Mouse (Mus musculus) heart, postnatal 25 days (tissue): ENCODE measurements around the gene Gm20388. TPM values are rescaled to one million over a fixed set of nuclear protein-coding genes. Genes with fewer than 3 reads are reported as not detected.

Experiments
- DNase-seq: peaks from one replicate; pipeline ENCODE4 v3.0.0; 2022; ENCODE audit warnings: low spot score
- intact Hi-C: fragments of 180-260 bp; cut with DNase I; formaldehyde crosslinking; loops from one replicate; pipeline ENCODE4 v1.15.1; 2025
- total RNA-seq, 2 experiments: library from RNA; stranded (reverse); gene quantifications; 2 replicates each; pipeline ENCODE4 v1.2.3; 2021

Gm20388 gene
- total RNA-seq, 2 experiments from 2014 or later: 2.7 TPM; not detected in 1

GRCm38 (mm10) chr8:121474161-121474897 is 1563.7 kb downstream of the Gm20388 start:
- intact Hi-C loops: no loop called here
- DNase-seq: no peak

GRCm38 (mm10) chr8:121474898-121475284 is 1564.2 kb downstream of the Gm20388 start:
- intact Hi-C loops: loop anchor here (5.0 kb wide), 1 partner anchor 58 kb away; no protein-coding TSS in a partner anchor
- DNase-seq: no peak

GRCm38 (mm10) chr8:121477851-121478547 is 1567.4 kb downstream of the Gm20388 start:
- intact Hi-C loops: loop anchor here (5.0 kb wide), 1 partner anchor 61 kb away; no protein-coding TSS in a partner anchor
- DNase-seq: no peak

GRCm38 (mm10) chr8:121479144-121479543 is 1568.5 kb downstream of the Gm20388 start:
- no peak for DNase-seq

DNA sequence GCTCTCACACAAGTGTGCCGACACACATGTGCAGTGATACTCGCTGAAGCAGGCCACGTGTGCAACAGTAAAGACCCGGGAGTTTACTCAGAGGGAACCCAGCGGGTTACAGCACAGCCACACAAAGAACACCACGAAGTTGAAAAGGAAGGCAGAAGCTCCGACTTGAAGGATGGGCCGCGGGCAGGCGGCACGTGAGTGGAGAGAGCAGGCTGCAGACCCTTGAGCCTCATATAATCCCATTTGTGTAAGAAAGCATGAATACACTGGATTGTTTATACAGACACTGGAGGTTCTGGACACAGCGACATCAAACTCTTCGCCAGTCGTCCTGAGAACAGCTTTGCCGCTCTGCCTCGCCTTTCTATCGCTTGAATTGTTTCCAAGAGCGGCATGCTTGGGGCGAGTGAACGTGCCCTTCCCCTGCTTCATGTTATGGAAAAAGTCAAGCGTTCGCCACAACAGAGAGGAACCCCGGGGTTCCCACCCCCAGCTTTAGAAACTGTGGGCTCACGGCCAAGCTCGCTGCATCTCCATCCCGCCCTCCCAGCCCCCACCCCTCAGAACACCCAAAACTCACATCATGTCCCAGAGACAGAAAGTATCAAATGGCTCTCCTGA is 1569.9 kb downstream of the Gm20388 start:
- no peak for DNase-seq
- intact Hi-C loops: no loop called here

More at GRCm38 (mm10) chr8:121479144-121479543, 1568.5 kb downstream of the Gm20388 start:
- intact Hi-C loops: loop anchor here (5.0 kb wide), 1 partner anchor 62 kb away; no protein-coding TSS in a partner anchor

DNA sequence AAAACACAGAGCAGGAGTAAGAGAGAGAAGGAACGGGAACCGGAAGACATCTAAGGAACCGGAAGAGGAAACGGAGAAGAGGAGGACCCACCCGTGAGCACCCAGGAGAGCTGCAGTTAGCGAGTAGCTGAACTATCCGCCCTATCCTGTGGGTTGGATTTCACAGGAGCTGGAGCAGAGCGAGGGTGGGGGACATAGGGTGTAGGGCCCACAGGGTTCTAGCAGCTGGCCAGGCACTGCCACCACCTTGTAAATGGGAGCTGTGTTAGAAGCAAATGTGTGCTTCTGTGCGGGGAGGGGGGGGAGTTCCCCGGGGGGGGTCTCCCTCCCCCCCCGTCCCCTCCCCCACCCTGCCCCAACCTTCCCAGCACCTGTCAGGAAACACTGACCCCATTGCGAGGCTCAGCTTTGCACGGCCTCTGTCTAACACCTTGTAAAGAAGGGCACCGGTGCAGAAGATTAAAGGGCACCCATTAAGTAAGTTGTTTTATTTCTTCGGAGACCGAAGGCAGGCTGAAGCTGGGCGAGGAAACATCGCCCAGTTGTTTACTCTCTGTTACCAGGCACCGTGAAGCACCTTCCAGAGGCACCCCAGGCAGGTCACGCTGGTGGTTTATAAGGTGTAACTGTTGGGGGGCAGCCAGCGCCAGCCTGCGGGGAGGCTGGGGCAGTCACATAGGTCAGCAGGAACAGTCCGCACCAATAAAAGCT is 1573.6 kb downstream of the Gm20388 start:
- intact Hi-C loops: no loop called here
- DNase-seq: no peak

- intact Hi-C loops: no loop called here
- no peak for DNase-seq
Observed at GRCm38 (mm10) chr8:121491633-121492032, 1581.0 kb downstream of the Gm20388 start.

DNA sequence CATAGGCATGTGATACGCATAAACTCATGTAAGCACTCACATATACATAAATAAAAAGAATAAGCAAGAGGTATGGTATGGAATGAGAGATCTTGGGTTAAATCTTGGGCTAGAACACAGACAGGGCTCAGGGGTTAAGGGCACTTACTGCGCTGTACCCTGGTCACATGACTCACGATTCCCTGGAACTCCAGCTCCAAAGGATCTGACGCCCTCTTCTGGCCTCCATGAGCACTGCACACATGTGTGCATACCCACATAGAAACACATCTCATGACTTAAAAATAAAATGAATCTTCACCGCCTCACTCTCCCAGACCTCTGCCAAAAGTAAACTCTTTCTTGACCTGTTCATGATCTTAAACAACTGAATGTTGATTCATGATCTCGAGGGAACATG is 1587.0 kb downstream of the Gm20388 start:
- intact Hi-C loops: no loop called here
- DNase-seq: no peak

DNA sequence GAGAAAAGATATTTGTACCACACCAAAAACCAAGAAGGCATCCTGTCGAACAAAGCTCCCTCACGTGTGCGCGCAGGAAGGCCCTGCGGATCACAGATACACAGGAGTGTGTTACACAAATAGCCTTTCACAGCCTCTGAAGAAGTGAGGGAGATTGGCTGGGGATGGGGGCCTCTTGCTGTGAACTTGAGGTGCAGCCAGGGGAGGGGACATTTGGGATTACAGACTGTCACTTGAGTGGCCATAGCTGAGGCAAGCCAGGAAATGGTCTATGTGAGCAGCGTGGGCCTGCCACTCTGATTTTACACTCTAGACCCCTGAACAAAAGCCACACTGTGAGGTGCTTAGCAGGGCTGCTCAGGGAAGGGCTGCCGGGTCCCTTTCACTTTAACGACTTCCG is 1601.1 kb downstream of the Gm20388 start:
- DNase-seq: no peak
- intact Hi-C loops: loop anchor here (2.0 to 10.0 kb wide), 4 partner anchors 85 to 687 kb away; no protein-coding TSS in a partner anchor

GRCm38 (mm10) chr8:121513429-121513828 is 1602.8 kb downstream of the Gm20388 start:
- peak; percentile 55 for DNase-seq
- intact Hi-C loops: loop anchor here (1.0 to 10.0 kb wide), 5 partner anchors 87 to 689 kb away; no protein-coding TSS in a partner anchor

DNA sequence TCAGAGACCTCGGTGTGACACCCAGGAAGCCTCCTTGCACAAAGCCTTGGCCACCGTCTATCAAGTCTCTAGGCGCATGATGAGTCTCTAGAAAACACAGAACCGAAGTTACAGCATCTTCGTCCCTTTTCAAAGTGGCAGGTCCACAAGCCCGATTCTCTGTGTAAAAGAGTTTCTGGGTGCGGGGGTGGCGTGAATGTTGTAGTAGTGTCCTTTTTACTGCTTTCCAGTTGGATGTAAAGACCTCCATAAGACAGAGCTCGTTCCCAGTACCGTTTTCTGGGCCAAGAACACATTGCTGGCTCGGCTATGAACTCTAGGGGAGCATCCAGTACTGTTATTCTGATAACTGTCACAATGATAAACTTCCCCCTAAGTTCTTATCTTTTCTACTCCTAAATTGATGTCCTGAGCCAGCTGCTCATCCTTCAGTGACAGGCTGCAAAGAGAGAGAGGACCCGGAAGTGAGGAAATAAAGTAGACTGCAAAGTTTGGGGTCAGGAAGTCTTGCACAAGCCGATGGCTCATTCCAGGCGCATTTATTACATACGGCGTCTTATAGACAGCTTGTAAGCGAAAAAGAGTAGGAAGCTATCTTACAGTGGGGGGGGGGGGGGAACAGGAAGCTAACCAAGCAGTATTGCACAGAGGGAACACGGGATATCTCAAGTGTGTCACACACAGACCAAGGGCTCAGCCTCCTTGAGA is 1614.6 kb downstream of the Gm20388 start:
- intact Hi-C loops: no loop called here
- DNase-seq: no peak

- intact Hi-C loops: no loop called here
- DNase-seq: no peak
Observed at GRCm38 (mm10) chr8:121526811-121527550, 1616.3 kb downstream of the Gm20388 start.

DNA sequence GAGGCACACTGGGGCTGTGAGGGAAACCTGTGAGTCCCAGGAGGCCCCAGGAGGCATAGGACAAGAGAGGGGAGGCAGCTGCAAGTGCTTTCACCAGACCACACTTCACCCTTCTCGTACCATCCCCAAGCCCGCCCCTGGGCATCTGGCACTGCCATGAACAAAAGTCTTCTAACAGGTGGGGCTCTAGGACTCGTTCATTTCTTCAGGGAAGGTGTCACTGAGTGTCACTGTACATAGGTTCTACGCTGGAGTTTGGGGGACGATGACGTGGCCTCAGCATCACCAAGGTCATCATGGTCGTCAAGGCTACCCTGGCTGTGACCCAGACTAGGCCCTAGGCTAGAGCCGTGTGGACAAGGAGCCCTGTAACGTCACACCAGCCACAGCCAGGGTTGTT is 1617.1 kb downstream of the Gm20388 start:
- DNase-seq: no peak
- intact Hi-C loops: no loop called here

DNA sequence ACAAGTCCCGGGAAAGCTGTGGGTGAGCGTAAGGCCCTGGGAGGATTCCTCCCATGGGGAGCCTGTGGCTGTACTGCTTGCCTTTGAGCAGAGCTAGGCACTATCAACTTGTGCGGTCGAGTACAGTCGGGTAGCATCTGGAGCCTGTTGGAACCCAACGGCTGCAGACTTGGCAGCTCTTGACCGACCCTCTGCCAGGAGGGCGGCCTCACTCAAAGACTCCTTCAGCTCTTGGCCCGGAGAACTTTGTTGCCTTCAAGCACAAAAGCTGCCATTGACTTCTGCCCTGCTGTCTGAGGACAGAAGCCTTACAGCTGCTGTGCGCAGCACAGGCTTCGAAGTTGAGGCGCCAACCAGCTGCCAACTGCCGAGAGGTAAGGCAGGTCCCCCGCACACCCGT is 1618.1 kb downstream of the Gm20388 start:
- peak; percentile 59 for DNase-seq
- intact Hi-C loops: no loop called here

DNA sequence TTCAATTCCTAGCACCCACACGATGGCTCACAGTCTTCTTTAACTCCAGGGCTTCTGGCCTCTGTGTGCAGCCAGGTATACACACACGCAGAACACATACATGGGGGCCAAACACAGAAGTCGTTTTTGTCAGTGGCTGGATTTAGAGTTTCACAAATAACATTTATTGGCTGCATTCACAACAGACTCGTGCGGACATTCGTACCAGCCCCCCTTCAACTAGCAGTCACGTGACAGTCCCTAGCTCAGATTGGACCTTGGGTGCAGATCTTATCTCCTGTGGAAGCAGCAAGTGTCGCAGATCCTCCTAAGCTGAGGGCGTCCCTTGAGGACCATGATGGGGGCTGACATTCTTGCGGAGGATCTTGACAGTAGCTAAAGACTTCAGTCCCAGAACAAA is 1620.0 kb downstream of the Gm20388 start:
- intact Hi-C loops: no loop called here
- no peak for DNase-seq

GRCm38 (mm10) chr8:121532381-121532780 is 1621.7 kb downstream of the Gm20388 start:
- no peak for DNase-seq
- intact Hi-C loops: no loop called here

DNA sequence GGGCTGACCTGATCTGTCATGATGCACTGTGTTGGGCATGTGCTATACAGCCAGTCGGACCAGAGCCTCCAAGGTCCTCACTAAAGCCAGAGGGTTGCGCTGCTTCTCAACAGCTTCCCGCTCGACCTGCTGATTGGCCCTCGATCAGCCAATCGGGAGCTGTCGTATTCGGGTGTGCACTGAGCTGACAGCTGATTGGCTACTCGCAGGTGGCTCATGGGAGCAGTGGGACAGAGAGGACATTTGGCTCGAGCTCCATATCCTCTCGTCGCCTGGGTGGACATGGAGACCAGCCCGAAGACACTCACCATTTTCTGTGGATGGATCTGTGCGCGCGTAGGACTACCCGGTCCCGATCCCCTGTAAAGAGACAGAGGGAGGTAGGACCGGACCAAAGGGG is 1631.2 kb downstream of the Gm20388 start:
- intact Hi-C loops: no loop called here
- no peak for DNase-seq

DNA sequence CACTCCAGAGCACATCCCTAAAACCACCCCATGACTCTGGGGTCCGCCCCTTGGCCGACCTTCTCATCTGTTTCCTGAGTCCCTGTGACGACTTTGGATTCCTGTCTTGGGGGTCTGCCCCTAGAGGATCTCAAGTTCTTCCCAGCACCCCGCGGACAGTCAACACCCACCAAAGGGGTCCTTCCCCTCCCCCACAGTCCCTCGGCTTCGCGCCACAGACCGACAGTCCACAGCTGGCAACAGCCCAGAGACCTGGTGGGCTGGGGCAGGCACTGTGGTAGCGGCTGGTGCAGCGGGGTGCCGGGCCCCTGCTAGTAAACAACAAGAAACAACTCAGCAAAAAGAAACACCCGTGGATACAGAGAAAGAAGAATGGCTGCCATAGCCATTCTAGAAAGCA is 1632.3 kb downstream of the Gm20388 start:
- DNase-seq: no peak
- intact Hi-C loops: no loop called here

DNA sequence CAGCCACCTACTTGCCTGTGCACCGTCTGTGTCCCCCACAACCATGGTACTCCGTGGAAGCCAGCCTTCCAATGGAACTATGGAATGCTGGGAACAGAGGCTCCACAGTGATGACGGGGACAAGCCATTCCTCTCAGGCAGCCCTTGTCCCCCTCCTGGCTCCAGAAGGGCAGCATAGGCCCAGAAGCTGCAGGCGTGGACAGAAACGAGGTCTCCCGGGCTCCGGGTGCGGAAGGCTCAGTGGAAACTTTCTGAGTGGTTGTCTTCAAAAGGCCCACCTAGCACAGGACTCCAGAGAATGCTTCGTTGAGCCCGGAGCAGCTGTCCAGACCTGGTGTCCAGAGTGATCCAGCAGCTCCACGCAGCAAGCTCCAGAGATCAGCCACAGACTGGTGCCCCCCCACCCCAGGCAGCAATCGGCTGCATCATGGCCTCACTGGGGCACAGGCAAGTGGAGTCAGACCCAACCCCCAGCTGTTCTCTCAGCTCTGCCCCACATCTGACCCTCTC is 1633.7 kb downstream of the Gm20388 start, which contains the start of gene 1700018B08Rik:
Gene 1700018B08Rik (minus strand): TSS at position 45 of the 510 bp plus-strand sequence.
- intact Hi-C loops: no loop called here
- no peak for DNase-seq
